Mouse (Mus musculus): ENCODE data around the gene Tent4a.

The Tent4a gene

GRCm38 (mm10) chr13:69543595-69543994 lies 9.2 kb upstream of the Tent4a start:
- no peak for DNase-seq

- peak; percentile 42 for DNase-seq
Measured at GRCm38 (mm10) chr13:69542571-69543352, 8.3 kb upstream of the Tent4a start.

- DNase-seq = peak; percentile 53
Measured at GRCm38 (mm10) chr13:69541776-69542175, 7.4 kb upstream of the Tent4a start.

GRCm38 (mm10) chr13:69541209-69541608 lies 6.8 kb upstream of the Tent4a start:
- peak; percentile 40 for DNase-seq

- peak; percentile 72 for DNase-seq
Measured at GRCm38 (mm10) chr13:69538327-69538726, 3.9 kb upstream of the Tent4a start.

GRCm38 (mm10) chr13:69537366-69537765 lies 2.9 kb upstream of the Tent4a start:
- no peak for DNase-seq

- no peak for DNase-seq
Measured at GRCm38 (mm10) chr13:69536021-69536420, 1.6 kb upstream of the Tent4a start.

GRCm38 (mm10) chr13:69534654-69535551 lies 486 bp upstream of the Tent4a start:
- DNase-seq = peak; percentile 98

- peak; percentile 63 for DNase-seq
Measured at GRCm38 (mm10) chr13:69533405-69534333, 748 bp downstream of the Tent4a start, which contains the start of gene Nsun2. TSS of gene Nsun2 (plus strand) at chr13:69533746.

- no peak for DNase-seq
Measured at GRCm38 (mm10) chr13:69532893-69533404, 1.5 kb downstream of the Tent4a start.

- DNase-seq = no peak
Measured at GRCm38 (mm10) chr13:69532101-69532892, 2.1 kb downstream of the Tent4a start.

- DNase-seq = no peak
Measured at GRCm38 (mm10) chr13:69531431-69531830, 3.0 kb downstream of the Tent4a start.

GRCm38 (mm10) chr13:69530951-69531350 lies 3.5 kb downstream of the Tent4a start:
- no peak for DNase-seq

GRCm38 (mm10) chr13:69530156-69530555 lies 4.3 kb downstream of the Tent4a start:
- no peak for DNase-seq

- DNase-seq = no peak
Measured at GRCm38 (mm10) chr13:69528531-69528930, 5.9 kb downstream of the Tent4a start.

GRCm38 (mm10) chr13:69525867-69526266 lies 8.6 kb downstream of the Tent4a start:
- DNase-seq = no peak

GRCm38 (mm10) chr13:69524158-69524530 lies 10.3 kb downstream of the Tent4a start:
- no peak for DNase-seq

- no peak for DNase-seq
Measured at GRCm38 (mm10) chr13:69523444-69524157, 10.8 kb downstream of the Tent4a start.

- no peak for DNase-seq
Measured at GRCm38 (mm10) chr13:69522161-69522791, 12.1 kb downstream of the Tent4a start.

GRCm38 (mm10) chr13:69519137-69519536 lies 15.3 kb downstream of the Tent4a start:
- DNase-seq = no peak
